Mouse (Mus musculus): Measurements from ENCODE around the gene Rps17.

GRCm38 (mm10) chr7:81356360-81356759 is 11.3 kb upstream of the Rps17 start:
- TF ChIP-seq CTCF (IDR thresholded peaks at IDR 0.05; ENCODE audit: control insufficient read depth, insufficient read depth, insufficient replicate concordance, low read depth, low read length) (no peak), POLR2A (IDR thresholded peaks at IDR 0.05; ENCODE audit: control insufficient read depth, low read depth, low read length) (no peak)

Measured in testis, adult 2 months (tissue).